Mouse (Mus musculus): ENCODE results near the gene AU018091.
"Not testable (repeated sequence)": the region's sequence is repeated elsewhere in the genome, so short reads cannot be mapped to it uniquely, and the experiment has no call there.

The AU018091 gene

DNA sequence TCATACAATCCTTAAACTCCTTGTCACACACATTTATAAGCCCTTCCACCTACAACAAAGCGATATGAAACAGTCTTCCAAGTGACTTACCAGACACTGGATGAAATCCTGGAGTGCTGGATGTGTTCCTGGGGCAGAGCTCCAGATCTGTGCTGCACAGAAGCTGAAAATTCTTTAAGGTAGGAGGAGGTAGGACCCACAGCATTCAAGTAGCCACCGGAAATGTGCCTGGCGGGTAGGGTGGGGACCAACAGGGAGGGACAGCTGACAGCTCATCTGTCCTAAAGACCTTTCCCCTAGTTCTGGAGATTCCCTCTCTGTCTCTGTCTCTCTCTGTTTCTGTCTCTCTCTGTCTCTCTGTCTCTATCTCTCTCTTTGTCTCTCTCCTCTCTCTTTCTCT is at the start of gene AU018091:
Gene AU018091 (minus strand): TSS at position 279 of the 400 bp plus-strand sequence.
- no peak for DNase-seq

DNA sequence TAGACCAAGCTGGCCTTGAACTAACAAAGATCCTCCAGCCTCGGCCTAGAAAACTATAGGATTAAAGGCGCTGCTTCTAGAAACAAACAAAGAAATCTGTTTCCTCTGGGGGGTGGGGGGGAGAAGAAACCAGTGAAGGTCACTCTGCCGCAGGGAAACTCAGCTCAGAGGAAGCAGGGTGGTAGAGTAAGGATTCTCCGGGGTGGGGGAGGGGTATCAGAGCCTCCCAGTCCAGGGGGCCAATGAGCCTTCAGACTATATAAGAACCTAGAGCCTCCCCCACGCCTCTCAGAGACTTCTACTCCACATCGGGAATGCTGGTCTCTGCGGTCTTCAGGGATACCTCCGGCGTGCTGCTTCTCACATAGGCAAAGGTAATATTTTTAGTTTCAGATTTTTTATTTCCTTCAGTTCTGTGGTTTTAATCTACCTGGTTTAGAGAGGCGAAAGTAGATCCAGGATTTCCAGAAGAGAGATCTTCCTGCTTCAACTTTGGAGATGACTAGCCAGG is 48.6 kb upstream of the AU018091 start:
- no peak for DNase-seq

DNA sequence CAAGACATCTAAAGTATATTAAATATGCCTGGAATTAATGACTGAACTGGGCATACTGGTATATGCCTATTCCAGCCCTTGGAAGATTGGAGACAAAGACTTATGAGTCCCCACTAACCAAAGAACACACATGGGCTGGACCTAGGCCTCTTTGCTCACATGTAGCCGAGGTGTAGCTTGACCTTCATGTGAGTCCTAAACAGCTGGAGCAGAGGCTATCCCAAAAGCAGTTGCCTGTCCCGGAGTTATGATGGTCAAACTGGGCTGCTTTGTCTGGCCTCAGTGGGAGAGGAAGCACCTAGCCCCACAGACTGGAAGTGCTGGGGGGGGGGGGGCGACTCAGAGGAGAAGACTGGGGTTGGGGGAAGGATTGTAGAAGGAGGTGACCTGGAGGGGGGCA is 47.3 kb upstream of the AU018091 start:
- DNase-seq: no peak

GRCm38 (mm10) chr7:3213557-3213956 is 44.6 kb upstream of the AU018091 start:
- DNase-seq: no peak

- no peak for DNase-seq
Observed at GRCm38 (mm10) chr7:3213156-3213555, 44.2 kb upstream of the AU018091 start.

GRCm38 (mm10) chr7:3212002-3212790 is 43.2 kb upstream of the AU018091 start:
- DNase-seq: no peak

DNA sequence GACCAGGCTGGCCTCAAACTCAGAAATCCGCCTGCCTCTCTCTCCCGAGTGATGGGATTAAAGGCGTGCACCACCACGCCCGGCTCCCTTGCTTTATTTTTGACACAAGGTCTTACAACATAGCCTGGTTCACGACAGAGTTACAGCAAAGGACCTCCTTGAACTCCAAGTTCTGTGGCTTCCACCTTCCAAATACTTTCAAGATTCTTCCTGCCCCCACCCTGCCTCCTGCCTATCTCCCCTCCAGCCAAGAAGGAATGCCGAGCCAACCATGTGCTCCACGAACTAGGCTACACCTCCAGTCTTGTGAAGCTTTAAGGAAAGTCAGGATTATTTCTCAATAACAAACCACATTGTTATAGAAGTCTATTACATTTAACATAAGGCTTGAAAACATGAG is 42.5 kb upstream of the AU018091 start:
- no peak for DNase-seq

GRCm38 (mm10) chr7:3210605-3211004 is 41.6 kb upstream of the AU018091 start:
- no peak for DNase-seq

GRCm38 (mm10) chr7:3206520-3206919 is 37.5 kb upstream of the AU018091 start:
- no peak for DNase-seq

DNA sequence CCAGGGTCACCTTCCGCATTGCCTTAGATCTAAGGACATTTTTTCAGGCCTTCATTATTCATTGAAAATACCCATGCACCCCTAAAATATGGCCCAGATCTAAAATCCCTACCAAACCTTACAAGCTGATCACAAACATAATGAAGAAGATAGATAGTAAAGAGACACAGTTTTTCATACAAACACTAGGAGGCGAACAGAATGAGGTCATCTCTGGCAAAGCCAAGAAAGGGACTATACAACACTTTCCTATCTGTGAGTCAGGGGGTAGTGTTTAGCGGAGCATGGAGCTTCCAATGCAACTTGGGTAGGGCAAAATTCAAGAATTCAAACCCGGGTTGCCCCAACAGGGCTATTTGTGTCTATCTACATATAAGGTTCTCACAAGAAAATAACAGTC is 35.6 kb upstream of the AU018091 start:
- no peak for DNase-seq

- no peak for DNase-seq
Observed at GRCm38 (mm10) chr7:3203890-3204289, 34.9 kb upstream of the AU018091 start.

GRCm38 (mm10) chr7:3201134-3201705 is 32.2 kb upstream of the AU018091 start:
- DNase-seq: no peak

DNA sequence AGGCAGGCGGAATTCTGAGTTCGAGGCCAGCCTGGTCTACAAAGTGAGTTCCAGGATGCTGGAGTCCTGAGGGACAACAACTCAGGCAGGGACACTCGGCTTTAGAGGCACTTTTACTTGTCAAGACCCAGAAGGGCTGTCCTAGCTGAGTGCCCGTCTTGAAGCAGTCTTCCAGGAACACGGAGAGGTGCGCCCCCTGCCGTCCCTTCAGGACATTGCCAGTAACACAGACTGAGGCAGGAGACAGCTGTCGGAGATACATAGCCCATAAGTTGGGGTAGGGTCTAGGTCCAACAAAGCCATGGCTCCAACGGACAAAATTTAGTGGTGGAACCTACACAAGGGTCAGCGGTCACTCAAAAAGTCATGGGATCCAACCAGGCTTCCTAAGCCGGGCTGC is 29.9 kb upstream of the AU018091 start:
- no peak for DNase-seq

GRCm38 (mm10) chr7:3195850-3196249 is 26.8 kb upstream of the AU018091 start:
- DNase-seq: no peak

GRCm38 (mm10) chr7:3194531-3194930 is 25.5 kb upstream of the AU018091 start:
- DNase-seq: no peak

GRCm38 (mm10) chr7:3193905-3194304 is 24.9 kb upstream of the AU018091 start:
- peak in 1 of 2 experiments; percentile 60 for DNase-seq

DNA sequence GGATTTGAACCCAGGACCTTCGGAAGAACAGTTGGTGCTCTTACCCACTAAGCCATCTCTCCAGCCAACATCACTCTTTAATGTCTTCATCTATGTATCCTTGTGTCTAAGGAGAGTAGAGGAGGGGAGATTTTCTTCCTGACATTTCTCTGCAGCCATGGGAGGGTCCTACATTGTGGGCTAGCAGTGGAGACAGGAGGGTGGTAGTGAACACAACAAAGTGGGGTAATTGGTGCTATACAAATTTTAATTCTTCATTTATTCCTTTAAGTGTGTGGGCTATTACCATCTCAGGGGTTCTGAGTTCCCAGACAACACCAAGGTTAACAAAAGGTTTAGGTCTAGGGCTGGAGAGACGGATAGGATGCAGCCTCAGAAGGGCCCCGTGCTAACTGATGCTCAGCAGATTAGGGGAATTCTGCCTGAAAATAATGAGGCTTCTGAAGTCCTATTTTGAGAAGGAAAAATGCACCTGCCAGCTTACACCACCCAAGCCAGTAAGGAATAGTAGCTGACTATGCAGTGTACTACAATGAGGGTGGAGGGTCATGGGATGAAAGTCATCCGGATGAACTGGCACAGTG is 24.1 kb upstream of the AU018091 start:
- no peak for DNase-seq

- DNase-seq: no peak
Observed at GRCm38 (mm10) chr7:3191971-3192498, 23.0 kb upstream of the AU018091 start.

DNA sequence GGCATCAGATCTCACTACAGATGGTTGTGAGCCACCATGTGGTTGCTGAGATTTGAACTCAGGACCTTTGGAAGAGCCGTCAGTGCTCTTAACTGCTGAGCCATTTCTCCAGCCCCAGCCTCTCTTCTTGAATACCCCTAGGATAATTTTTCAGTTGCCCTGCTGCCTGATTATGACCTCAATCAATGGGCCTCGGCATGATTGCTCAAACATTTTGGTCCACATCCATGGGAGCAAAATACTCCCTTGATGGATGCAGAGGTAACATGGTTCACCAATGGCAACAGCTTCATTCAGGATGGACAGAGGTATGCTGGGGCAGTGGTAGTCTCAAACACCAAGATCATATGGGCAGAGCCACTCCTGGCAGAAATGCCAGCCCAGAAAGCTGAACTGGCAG is 17.7 kb upstream of the AU018091 start:
- not testable (repeated sequence) for DNase-seq

- peak in 1 of 2 experiments; percentile 18 for DNase-seq
Observed at GRCm38 (mm10) chr7:3186136-3186535, 17.1 kb upstream of the AU018091 start.

GRCm38 (mm10) chr7:3184394-3184793 is 15.4 kb upstream of the AU018091 start:
- DNase-seq: no peak

DNA sequence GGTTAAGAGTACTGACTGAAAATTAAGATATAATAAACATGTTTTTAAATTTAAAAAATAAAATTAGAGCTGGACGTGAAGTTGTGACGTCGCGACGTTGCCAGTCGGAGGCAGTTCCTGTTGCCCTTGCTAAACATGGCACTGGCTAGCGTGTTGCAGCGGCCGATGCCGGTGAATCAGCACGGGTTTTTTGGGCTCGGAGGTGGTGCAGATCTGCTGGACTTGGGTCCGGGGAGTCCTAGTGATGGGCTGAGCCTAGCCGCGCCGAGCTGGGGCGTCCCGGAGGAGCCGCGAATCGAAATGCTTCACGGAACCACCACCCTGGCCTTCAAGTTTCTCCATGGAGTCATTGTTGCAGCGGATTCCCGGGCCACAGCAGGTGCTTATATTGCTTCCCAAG is 12.0 kb upstream of the AU018091 start:
- DNase-seq: not testable (repeated sequence)

DNA sequence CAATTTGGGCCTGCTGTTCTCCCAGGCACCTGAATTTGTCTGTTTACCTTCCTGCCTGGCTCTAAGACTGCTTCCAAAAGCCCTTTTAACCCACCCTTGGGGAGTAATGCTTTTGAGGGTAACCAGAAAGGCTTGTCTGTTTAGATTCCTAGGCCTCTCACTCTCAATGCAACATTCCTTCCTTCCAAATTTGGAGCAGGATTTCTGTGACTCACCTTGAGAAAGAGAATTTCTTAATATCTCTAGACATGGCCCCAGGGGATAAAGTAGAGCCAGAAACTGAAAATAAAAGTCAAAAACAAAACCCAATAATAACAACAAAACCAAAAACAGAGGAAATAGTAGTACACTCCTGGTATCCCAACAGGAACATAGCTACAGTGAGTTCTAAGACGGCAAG is 707 bp downstream of the AU018091 start:
- no peak for DNase-seq

DNA sequence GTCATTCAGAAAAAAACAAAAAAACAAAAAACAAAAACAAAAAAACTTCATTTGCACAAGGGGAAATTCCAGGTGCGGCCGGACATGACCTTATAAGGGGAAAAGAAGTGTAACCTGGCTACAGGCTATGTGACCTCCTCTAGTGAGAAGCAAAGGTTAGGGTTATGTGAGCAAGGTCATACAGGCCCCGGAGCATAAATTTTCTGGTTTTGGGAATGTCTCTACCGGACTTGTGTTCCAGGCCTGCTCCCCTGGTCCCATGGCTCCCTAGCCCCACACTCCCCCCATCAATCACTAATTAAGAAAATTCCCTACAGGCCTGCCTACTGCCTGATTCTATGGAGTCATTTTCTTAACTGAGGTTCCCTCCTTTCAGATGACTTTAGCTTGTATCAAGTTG is 2.7 kb downstream of the AU018091 start:
- DNase-seq: no peak
